Mouse (Mus musculus): ENCODE measurements around the gene Mettl7a2.
"Not testable (repeated sequence)": the region's sequence is repeated elsewhere in the genome, so short reads cannot be mapped to it uniquely, and the experiment has no call there.

Mettl7a2 gene

DNA sequence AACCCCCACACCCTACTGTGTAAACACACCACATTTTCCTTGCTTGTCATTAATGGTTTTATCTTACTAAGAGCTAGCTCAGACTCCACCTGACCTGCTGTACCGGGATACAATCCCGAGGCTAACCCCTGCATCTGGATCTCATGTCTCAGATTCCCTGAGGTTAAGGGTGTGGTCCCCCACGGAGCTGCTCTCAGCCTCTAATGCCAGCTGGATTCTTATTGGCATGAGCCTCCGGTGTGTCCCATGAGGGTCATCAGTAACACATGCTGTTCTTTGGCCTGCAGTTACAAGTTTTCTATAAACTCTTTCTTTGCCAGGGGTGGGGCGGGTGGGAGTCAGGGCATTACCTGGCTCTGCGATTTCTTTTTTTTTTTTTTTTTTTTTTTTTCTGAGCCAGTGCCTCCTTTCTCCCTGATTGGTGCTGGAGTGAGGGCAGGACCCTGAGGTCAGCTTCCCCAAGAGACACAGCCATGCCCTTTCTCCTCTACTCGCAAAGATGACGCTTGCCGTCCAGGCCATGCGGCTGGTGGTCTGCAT lies at the start of gene Mettl7a2, which contains the start of gene Methig1:
Mettl7a2 (plus strand) TSS at position 490 of the 540 bp plus-strand sequence.
Methig1 (plus strand) TSS at position 439 of the 540 bp plus-strand sequence.
- no peak for DNase-seq

DNA sequence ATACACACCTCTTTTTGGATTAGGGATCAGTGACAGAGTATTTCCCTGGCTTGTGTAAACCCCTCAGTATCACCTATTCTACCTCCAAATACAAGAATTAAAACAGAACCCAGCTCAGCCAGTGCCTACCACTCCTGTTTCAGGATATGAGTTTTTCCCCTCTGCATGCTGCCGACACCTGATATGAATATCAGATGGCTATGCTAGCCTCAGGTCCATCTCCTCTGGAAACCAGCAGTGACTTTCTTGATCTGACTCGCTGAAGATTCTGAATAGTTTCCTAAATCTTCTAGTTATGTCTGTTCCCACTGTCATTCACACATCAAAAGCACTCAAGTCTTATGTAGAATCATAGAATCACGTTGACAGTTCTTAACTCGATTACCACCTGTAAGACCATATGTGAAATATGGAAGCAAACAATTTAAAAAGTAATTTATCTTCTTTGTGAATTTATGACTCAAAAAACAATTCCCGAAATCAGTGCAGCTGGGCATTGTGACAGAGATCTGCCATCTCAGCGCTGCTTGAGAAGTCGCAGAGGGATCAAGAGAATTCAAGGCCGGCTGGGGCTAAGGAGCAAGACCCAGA lies 49.5 kb upstream of the Mettl7a2 start:
- DNase-seq, result no peak

DNA sequence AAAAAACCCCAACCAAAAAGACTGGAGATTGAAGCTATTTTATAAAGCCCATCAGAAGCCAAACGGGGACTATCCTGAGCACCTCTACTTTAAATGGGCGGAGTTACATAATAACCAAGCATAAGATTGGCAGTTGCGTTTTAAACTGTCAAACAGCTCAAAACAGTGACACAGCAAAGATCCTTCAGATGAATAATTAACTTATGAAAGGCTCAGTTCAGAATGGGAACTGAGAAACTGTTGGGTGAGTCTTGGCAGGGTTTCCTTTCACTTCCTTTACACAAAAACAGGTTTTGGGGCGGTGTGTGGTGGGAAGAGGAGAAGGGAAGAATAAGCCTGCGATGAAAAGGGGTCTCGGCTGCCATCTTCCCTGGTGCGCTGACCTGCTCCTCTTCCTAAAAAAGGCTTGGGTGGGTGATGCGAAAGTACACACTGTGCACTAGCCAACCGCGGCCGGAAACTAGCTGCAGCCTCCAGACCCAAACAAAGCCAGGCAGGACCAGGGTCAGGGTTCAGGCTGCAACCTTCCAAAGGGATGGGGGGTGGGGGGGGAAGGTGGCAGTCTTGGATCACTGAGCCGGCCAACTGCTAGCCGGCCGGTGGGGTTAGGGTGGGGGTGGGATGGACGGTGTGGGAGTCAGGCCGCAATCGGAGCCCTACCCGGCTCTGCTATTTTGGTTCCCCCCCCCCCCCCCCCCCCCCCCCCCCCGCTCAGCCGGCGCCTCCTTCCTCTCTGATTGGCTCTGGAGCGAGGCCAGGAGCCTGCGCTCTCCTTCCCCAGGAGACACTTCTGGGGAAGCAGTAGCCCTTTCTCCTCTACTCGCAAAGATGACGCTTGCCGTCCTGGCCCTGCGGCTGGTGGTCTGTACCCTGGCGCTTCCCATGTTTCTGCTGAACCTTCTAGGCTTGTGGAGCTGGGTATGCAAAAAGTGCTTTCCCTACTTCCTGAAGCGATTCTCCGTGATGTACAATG lies 48.7 kb upstream of the Mettl7a2 start, which contains the start of gene Mettl7a1:
Mettl7a1 (plus strand) TSS at position 122 of the 973 bp plus-strand sequence.
- DNase-seq, result peak; percentile 83 to 86

DNA sequence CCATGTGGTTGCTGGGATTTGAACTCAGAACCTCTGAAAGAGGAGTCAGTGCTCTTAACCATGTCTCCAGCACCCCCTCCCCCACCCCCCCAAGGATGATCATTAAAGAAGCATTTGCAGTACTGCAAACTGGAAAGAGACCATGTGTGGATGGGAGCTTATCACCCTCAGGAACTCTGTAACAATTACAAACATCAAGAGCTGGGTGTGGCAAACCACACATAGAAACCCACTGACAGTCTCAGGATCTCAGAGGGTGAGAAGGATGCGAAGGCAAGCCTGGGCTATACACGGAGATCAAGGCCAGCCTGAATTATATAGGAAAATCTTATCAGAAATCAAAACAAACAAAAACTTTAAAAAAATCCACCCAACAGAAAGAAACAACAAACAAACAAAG lies 46.8 kb upstream of the Mettl7a2 start:
- DNase-seq, result no peak

DNA sequence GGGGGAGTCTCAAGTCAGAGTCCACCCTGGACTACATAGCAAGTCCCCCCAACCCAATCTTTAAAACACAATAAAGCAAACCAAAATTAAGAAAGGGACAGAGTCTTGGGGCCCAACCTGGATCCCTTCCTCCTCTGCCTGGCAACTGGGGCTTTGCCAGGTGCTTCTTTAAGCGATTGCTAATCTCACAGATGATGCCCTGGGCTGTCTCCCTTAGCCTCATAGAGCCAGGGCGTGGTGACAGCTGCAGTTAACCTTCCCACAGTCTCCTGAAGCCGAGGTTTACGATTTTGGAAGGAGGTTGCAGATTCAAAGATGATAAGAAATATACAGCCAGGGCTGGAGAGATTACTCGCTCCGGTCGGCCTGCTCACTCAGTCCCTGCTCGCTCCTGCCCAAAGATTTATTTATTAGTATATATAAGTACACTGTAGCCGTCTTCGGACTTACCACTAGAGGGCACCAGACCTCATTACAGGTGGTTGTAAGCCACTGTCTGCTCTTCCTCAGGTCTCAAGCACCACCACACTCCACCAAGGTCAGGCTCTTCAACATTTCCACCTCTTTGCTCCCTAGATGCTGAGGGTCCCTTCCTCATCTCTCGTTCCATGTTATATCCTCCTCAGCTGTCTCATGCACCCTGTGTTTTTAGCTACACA lies 45.4 kb upstream of the Mettl7a2 start:
- peak in 1 of 2 experiments; percentile 62 for DNase-seq

DNA sequence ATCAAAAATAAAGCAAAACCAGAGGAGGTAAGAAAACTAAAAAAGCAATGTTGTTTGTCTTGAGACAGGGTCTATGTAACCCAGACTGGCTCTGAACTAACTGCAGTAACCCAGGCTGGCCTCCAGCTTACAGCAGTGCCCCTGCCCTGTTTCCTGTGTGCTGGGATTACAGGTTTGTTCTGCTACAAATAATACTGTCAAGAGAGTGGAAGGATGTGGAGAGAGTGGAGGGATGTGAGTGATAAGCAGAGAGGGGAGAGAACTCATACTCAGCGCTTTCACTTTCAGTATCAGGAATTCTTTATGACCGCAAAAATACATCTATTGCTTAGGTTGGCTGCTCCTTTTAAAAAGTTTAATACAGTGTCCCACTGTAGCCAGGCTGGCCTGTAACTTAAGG lies 40.7 kb upstream of the Mettl7a2 start:
- no peak for DNase-seq

DNA sequence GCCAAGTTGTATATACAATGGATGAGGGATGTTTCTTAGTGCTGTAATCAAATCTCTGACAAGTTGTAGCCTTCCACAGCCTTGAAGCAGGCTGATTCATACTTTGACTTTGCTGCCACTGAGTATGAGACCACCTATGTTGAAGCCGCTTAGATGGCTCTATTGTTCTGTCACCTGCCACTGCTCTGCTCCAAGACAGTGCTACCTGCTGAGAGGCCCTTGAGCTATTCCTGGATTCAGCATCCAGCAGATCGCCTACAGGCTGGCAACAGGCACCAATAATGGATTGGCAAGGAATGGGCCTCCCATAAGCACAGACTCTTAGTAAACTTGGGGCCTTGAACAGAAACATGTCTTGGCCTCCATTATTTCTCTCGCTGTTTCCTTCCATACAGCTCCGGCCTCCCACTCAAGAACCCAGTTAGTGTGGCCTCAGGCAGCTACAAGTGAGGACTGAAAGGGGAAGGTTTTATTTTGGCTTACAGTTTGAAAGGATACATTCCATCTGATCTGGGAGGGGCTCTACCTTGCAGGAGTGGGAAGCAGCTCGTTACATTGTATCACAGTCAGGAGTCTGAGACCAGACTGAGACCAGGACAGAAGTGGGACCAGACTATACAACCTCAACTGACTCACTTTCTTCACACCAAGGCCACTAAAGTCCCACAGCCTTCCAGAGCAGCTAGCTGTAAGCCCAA lies 38.4 kb upstream of the Mettl7a2 start:
- DNase-seq, result no peak

DNA sequence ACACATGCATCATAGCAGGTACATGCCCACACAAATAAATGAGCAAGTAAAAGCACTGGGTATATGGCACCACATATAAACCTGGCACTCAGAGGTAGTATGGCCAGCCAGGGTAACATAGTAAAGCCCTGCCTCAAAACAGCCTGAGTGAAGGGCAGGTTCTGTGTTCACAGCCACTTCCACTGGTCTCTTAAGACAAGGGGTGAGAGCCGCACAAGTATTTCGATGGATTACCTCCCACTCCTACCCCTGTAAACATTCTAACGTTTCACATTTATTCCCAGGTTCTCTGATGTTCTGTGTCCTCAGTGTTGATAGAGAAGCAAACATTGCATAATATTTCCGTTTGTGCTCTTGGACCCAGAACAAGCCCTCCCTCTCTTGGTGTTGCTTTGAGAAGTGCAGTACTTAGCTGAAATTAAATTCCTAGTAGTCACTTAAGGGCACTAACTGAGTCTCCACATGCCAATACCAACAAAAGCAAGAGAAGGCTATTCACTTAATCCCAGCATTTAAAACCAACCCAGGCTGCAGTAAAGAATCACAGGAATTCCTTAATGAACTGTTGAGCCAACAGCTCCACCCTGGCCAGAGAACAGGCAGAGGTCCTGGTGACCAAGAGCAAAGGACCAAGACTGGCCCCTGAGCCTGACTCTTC lies 34.9 kb upstream of the Mettl7a2 start:
- DNase-seq, result peak in 1 of 2 experiments; percentile 57

DNA sequence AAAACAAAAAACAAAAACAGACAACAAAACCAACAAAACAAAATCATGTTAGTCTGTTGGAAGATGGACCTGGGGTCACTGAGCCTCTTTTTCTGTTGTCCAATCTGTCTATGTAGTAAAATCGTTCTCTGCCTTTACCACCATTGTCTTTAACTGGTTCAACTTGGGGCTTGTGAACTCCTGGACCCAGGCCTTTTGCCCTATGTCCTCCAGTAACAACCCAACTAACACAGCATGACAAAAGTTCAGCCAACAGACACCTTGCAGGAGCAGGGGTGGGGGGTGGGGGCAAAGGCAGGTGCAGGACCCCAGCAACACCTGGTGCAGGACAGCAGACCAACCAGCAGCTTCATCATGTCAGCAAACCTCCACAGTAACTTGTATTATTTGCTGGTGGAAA lies 33.1 kb upstream of the Mettl7a2 start:
- DNase-seq, result no peak

DNA sequence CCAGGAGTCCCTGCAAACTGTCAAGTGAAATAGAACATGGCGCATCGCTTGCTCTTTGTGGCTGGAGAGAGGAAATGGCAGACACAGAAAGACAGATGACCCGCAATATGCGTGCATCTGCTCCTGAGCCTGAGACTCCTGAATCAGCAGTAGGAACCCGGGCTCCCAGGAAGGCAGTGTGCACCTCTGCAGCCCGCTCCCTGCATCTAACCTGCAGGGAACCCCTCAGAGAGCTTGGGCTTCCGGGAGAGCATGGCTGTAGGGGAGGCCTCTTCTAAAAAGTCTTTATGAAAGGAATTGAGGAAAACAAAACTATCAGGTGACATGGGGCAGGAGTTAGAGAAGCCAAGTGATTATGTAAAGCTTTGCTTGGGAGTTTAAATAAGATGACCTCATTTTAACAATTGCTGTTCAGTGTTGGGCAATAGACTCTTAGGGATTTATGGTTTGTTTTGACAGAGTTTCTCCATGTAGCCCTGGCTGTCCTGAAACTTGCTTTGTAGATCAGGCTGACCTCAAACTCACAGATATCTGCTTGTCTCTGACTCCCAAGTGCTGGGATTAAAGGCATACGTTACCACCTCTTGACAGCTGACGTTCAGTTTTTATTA lies 32.6 kb upstream of the Mettl7a2 start:
- DNase-seq, result peak in 1 of 2 experiments; percentile 41

DNA sequence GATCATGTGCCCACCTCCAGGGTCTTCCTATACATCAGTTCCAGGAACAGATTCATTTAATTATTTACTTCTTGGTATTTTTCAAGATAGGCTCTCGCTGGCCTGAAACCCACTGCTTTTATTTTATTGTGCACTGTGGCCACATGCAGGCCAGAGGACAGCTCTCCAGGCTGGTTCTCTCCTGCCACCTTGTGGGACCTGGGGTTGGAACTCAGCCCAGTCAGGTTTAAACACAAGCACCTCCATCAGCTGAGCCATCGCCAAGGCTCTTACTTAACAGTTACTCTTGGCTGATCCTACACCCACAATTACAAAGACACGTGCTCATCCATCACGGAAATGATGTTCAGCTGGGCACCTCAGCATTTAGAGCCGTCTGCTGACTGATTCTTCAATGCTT lies 31.9 kb upstream of the Mettl7a2 start:
- peak; percentile 86 to 88 for DNase-seq

DNA sequence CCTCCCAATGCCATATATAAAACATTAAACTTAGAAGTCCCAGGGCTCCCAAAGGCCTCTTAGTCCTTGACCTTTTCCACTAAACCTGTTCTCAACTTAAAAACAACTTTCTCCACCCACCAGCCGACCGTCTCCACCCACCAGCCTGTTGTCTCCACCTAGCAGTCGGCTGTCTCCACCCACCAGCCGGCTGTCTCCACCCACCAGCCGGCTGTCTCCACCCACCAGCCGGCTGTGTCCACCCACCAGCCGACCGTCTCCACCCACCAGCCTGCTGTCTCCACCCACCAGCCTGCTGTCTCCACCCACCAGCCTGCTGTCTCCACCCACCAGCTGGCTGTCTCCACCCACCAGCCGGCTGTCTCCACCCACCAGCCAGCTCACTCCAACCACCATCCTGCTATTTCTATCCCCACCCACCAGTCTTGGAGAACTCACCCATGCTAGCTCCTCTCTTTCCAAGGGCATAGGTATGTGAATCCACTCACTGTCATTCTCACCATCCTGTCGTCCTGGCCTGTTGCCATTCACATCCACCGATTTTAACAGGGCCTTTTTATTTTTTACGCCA lies 28.9 kb upstream of the Mettl7a2 start:
- DNase-seq, result no peak

DNA sequence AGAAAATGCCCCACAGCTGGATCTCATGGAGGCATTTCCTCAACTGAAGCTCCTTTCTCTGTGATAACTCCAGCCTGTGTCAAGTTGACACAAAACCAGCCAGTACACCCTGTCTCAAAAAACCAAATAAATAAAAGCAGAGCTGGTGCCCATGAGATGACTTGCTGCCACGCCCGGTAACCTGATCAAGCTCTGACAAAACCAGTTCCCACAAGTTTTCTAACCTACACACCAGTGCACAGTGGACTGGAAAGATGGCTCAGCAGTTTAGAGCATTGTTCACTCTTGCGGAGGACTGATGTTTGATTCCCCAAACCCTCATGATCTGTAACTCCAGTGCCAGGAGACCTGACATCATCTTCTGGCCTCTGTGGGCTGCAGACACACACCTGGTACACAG lies 27.8 kb upstream of the Mettl7a2 start:
- no peak for DNase-seq

DNA sequence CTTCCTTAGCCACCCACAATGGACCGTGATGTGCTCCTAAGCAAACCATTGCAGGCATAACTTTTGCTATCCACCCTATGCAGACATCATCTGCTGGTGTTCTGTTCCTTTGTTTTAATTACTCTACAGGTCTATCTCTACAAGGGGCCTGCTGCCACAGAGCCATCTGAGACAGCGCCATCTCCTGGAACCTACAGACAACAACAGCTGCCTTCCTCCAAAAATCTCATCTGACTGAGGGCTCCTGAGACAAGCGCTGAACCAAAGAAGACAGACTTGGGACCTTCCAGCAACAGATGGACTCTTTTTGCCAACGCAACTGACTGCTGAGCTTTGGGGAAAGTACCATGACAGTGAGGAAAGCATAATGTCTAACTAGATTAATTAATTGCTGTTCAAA lies 24.9 kb upstream of the Mettl7a2 start:
- DNase-seq, result peak in 1 of 2 experiments; percentile 46

DNA sequence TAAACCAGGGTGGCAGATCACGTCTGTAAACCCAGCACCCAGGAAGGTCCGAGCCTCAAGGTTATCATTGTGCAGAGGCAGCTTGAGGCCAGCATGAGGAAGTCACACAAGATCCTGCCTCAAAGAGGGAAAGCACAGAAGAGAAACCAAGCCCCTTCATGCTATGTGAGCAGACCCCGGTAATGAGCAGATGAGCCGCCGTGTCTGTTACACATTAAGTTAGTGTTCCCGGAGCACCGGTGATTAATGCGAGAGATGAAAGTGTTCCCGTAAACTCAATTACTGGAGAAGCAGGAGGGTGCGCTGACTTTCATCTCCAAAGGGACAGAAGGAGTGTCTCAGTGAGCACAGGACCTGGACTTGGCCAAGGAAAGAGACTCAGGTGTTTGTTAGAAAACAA lies 23.7 kb upstream of the Mettl7a2 start:
- DNase-seq, result not testable (repeated sequence)

DNA sequence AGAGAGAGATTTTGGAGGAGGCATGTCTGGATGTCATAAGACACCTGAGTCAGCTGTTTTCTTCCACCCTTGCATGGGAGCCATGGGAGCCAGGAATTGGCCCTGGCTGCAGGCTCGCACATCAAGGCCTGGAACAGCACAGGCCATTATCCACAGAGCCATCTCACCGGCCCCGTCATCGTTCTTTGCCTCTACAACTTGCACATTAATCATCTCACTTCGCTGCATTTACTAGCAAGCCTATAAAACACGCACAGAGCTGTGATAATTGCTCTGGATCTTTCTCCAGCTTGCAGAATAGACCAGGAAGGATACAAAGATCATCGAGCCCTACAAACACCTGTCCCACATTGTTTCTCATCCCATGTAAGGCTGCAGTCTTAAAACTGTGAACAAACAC lies 22.3 kb upstream of the Mettl7a2 start:
- DNase-seq, result no peak

DNA sequence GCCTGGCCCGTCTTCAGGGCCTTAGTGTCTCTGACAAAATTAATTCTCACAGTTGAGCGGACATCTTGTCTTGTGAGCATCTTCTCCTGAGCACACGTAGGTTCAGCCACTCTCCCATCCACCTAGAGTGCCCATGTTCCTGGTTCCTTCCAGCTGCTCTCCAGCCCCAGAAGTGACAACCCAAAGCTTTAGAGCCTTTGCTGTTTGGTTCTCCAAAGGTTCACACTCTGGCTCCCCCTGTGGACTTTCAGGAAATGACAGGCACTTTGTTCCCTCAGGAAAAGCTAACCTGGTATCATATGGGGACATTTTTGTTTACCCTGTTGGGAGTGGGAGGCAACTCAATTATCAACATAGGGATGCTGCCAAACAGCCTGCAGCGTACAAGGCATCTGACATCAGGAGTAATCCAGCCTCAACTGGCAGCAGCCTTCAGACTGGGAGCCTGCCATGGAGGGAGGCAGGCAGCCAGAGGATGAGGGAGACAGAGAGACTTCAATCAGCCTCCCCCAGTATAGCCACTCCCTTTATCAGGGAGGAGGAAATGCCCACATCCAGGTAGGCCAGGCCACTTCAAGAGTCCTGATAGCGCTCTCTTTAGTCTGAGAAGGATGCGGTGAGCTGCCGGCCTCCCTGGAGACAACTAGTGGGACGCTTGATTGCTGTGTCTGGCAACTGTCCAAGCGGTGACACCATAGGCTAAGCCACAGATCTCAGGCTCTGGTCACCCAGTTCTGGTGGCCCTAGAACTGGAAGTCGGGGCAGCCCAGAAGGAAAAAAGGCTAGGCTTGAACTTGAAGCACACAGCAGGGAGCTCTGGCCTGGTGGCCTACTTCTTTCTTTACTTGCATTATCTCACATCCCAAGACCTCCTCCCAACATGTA lies 20.7 kb upstream of the Mettl7a2 start:
- DNase-seq, result not testable (repeated sequence)

DNA sequence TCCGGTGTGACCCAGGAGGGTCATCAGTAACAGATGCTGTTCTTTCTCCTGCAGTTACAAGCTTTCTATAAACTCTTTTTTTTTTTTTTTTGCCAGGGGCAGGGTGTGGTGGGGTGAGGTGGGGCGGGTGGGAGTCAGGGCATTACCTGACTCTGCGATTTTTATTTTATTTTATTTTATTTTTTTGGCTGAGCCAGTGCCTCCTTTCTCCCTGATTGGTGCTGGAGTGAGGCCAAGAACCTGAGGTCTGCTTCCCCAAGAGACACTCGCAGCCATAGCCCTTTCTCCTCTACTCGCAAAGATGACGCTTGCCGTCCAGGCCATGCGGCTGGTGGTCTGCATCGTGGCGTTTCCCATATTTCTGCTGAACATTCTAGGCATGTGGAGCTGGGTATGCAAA lies 18.4 kb upstream of the Mettl7a2 start, which contains the start of gene Mettl7a3:
Mettl7a3 (plus strand) TSS at position 301 of the 400 bp plus-strand sequence.
- no peak for DNase-seq

DNA sequence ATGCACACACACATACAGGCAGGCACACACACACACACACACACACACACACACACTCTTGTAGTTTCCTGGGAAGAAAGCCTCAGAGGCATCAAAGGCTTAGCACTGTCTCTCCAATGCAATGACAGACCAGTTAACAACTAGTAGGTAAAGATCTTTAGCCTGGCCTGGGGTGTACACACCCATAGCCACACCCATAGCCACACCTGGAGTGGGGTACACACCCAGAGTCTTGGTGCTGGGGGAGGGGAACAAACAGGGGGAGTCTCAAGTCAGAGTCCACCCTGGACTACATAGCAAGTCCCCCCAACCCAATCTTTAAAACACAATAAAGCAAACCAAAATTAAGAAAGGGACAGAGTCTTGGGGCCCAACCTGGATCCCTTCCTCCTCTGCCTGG lies 15.7 kb upstream of the Mettl7a2 start:
- DNase-seq, result not testable (repeated sequence)

DNA sequence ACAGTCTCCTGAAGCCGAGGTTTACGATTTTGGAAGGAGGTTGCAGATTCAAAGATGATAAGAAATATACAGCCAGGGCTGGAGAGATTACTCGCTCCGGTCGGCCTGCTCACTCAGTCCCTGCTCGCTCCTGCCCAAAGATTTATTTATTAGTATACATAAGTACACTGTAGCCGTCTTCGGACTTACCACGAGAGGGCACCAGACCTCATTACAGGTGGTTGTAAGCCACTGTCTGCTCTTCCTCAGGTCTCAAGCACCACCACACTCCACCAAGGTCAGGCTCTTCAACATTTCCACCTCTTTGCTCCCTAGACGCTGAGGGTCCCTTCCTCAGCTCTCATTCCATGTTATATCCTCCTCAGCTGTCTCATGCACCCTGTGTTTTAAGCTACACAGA lies 15.2 kb upstream of the Mettl7a2 start:
- DNase-seq, result peak; percentile 61 to 84
